Mouse (Mus musculus) stomach, postnatal 0 days (tissue): Measurements from ENCODE around the gene Arid5b.

ENCODE experiments used
- CTCF ChIP-seq: IDR thresholded peaks from 2 replicates; pipeline ENCODE4 v1.5.1; 2016; ENCODE audit warnings: antibody characterized with exemption, low read depth, mild to moderate bottlenecking, moderate library complexity
- EP300 ChIP-seq: optimal IDR thresholded peaks from 2 replicates; pipeline ENCODE3; 2016; ENCODE audit warnings: antibody characterized with exemption

- TF ChIP-seq CTCF (no peak), EP300 (no peak)
Measured at GRCm38 (mm10) chr10:68072626-68073025, 205.9 kb downstream of the Arid5b start.
